Mouse (Mus musculus): Measurements from ENCODE around the gene Zbtb20. TPM values are rescaled to one million over a fixed set of nuclear protein-coding genes. Genes with fewer than 3 reads are reported as not detected.

The Zbtb20 gene
- total RNA-seq, 2 experiments from 2014 or later = 139 to 141 TPM

- DNase-seq = peak; percentile 93 to 94
These were observed 487.1 kb downstream of the Zbtb20 start for GRCm38 (mm10) chr16:43362651-43363300.

DNA sequence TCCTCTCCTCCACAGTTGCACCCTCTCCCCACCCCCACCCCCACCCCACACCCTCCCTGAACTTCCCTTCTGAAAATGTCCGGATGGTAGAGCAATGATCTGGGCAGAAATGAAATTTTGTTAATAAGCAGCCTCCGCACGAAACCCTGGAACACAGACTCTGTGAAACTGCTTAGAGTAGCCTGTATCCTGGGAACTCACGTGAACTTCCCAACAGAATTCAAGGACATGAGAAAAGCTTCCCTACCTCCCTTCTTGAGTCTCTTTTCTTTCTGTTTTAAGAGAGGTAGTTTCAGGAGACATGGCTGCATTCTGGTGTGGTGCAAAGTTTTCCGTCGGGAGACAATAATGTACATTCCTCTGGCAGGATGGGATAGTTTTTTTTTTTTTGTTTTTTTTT is 487.6 kb downstream of the Zbtb20 start:
- no peak for DNase-seq

GRCm38 (mm10) chr16:43363751-43364515 is 488.3 kb downstream of the Zbtb20 start:
- DNase-seq = peak; percentile 54 to 66

- DNase-seq = no peak
These were observed 488.8 kb downstream of the Zbtb20 start for GRCm38 (mm10) chr16:43364516-43364910.

GRCm38 (mm10) chr16:43365277-43365676 is 489.6 kb downstream of the Zbtb20 start:
- DNase-seq = no peak

DNA sequence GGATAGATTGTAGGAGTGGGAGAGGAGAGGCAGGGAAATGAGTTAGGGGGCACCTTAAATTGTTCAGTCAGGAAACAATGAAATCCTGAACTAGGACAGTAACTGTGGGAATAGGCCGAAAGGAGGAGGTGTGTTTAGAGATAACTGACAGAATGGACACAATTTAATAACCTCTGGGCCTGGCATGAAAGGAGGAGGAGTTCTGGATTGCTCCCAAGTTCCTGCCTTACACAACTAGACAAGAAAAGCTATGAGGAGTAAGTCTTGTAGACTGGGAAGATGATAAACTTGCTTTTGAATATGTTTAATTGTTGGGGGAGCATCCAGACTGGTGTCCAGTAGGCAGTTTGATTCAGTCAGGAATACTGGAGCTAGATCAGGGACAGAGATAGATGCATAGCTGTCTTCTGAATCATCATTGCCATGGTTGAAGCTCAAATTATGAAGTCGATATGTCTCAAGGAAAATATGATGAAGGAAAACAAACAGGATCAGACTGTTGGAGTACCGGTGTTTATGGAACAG is 494.9 kb downstream of the Zbtb20 start:
- DNase-seq = no peak

- DNase-seq = no peak
These were observed 501.1 kb downstream of the Zbtb20 start for GRCm38 (mm10) chr16:43376782-43377181.

- no peak for DNase-seq
These were observed 504.0 kb downstream of the Zbtb20 start for GRCm38 (mm10) chr16:43379351-43380325.

GRCm38 (mm10) chr16:43381183-43381582 is 505.5 kb downstream of the Zbtb20 start:
- DNase-seq = no peak

DNA sequence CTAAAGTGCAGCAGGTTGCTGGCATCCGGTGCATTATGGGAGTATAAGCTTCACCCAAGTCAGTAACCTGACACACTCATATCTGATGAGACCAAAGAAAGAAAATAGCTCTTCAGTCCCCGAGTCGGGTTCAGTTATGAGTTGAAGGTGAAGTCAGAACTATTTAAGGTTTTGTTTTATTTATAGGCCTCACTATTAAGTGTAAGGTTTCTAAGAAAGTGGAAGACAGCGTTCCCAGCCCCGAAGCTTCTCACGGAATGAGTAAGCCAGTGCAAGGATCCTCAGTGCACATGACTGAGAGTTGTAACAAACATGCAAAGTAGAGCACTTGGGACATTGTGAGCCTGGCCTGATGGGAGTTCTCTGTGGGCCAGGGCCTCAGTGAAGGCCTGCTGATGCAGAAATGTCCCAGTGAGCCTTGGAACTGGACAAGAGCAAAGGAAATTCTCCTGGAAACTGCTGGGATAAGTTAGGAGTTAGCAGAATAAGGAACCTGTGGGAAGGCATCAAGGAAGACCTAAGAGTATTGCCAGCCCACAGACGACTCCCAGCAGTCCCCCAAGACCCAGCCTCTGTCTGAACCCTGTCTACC is 507.6 kb downstream of the Zbtb20 start:
- no peak for DNase-seq

- DNase-seq = no peak
These were observed 509.4 kb downstream of the Zbtb20 start for GRCm38 (mm10) chr16:43384953-43385619.

DNA sequence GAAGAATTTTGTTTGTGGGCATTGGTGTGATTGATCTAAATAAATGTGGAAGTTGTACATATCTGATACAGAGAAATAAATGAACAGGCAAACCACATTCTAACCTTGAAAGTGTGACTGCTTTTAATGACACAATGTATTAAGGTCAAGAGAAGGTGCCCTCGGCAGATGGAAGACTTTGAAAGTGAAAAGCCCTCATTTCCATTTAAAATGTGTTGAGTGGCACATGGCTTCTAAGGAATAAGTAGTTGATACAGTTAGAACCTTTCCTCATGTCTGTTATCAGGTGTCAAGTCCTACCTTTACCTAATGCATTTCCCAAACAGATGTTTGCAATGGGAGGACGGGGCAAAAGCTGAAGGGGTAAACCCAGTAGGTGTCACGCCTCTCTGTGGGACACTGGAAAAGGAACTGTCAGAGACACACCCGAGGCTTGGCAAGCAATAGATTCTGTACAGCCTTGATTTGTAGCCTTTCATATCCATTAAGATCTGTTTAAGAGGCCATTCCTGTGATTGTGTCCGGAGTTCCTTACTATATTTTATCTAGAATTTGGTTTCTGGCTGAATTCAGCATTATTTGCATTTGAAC is 510.0 kb downstream of the Zbtb20 start:
- DNase-seq = no peak

GRCm38 (mm10) chr16:43386426-43386825 is 510.7 kb downstream of the Zbtb20 start:
- no peak for DNase-seq

DNA sequence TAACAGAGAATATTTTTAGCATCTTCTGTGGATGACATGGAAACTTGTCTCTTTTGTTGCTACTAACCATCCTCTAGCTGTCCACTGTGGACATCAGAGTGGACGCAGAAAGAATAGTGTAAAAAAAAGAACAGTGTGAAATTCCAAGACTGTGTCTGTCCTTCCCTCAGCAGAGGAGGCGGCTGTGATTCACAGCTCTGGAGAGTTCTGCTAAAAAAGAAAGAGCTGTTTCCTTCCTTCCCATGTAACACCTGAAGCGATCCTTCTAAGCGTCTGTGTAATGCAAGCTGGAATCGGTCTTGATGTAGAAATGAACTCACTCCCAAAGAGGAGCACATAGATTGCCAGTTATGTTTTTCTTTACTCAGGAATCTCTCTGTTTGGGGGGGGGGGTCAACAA is 512.7 kb downstream of the Zbtb20 start:
- no peak for DNase-seq

GRCm38 (mm10) chr16:43390387-43390786 is 514.7 kb downstream of the Zbtb20 start:
- DNase-seq = no peak

DNA sequence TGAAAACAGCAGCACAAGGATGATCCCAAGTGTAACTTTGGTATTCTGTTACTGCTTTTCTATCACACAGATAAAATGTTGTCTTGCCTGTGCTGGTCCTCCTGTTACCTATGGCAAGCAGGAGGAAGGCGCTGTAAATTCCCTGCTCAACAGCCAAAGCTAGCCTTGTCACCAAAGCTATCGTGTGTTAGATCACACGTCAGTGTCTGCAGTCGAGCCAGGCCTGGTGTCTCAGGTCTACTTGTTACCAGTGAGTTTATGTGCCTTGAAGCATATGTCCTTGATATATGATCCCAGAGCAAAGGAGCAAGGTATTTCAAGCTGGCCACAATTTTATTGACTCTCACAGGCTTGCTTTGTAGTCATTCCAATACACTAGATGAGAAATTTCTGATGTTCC is 517.7 kb downstream of the Zbtb20 start:
- DNase-seq = no peak

DNA sequence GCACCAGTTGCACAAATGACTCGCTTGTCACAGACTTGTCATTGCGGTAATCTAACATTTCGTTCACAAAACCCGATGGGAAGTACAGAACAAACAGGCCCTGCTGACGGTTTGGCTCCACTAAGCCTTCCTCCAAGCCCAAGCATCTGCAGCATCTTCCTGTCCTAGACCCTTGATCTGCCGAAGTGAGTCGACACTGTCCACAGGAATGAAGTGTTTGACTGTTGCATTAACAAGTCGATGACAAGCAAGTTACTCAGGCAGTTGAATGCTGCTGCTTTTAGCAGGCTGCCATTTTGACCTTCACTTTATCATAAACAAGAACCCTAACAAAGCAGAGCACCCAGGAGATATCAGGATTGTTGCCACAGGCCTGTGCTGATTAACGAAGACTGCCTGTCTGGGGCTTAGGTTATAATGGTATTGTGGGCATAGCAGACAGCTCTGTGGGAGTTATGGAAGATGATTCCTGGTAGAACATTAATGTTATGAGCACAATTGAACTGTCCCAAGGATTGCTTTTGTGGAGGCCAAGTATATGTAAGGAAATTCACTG is 518.4 kb downstream of the Zbtb20 start:
- DNase-seq = no peak

DNA sequence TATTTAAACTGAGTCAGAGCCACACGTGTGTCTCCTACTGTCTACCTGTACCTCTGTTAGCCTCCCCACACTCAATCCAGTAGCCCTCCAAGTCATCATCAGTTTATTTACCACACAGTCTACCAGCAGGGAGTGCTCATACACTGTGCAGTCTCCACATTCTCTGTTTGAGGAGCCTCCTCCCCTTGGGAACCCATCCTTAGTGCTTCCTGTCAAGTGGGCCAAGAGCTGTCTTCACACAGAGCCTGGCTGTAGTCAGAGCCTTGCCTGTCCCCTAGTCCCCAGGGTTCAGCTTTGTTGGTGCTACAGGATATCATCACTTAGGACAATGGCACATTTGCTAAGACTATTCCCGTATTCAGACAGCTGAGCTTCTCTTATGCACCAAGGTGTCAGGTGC is 519.1 kb downstream of the Zbtb20 start:
- DNase-seq = no peak

DNA sequence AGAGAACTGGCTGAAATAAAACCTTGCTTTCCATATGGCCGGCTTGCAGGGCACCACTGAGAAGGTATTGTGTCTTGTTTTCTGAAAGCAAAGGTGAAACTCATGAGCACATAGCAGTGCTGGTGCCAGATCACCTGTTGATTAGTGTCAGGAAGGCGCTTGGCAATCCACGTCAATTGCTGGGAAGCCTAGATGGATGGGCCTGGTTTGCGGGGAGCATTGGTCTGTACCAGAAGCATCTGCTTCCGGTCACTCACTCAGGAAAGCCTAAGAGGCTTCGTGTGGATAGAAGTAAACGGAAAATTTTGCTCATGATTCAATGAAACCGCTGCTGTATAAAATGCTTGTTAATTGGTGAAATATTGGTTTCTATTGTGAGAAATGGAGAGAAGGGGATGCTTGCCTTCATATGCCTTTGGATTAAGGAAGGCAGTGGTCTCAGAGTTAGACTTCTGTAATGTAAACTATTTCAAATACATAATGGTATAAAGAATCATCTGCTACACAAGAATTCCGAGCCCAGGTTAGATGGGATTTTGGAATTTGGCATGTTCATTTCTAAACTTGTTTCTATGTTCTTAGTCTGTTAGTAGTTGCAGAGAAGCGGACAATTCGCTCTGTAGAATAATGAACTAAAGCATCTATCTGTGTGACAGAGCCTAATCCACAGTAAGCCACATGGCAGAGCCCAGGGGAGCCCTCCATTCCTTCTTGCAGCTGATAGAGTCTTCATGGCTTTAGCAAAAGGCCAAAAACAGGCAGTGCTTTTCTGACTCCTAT is 521.4 kb downstream of the Zbtb20 start:
- DNase-seq = no peak

Data from adrenal gland, postnatal 36 days (tissue).